Mouse (Mus musculus) limb, embryonic 14.5 days (tissue): ENCODE data around the gene Gm853. TPM values are rescaled to one million over a fixed set of nuclear protein-coding genes. Genes with fewer than 3 reads are reported as not detected.
A peak's percentile ranks its signal among the peaks of the same experiment; 100 is the strongest.

Source experiments
- ATAC-seq: fragments of 200-750 bp; cut with Nextera tagmentation; 2 replicates; pipeline ENCODE4 v1.8.0; 2017; ENCODE audit warnings: low read depth, moderate number of reproducible peaks, moderate TSS enrichment; ENCODE audit not compliant: low FRiP score
- DNase-seq: peaks from one replicate; pipeline ENCODE4 v3.0.0-alpha.2; 2015; ENCODE audit warnings: low spot score
- H3K27ac ChIP-seq: fragments of 300-500 bp; sonication (generic); replicated peaks from 2 replicates; pipeline ENCODE4 v1.5.1; 2014; ENCODE audit warnings: low read depth, mild to moderate bottlenecking, low read length, moderate library complexity, mixed read lengths
- H3K27me3 ChIP-seq: fragments of 300-500 bp; sonication (generic); 2 replicates; pipeline ENCODE4 v1.6.1; 2014; ENCODE audit warnings: low read length, mixed read lengths; ENCODE audit not compliant: control insufficient read depth, insufficient read depth
- H3K36me3 ChIP-seq: fragments of 300-500 bp; sonication (generic); 2 replicates; pipeline ENCODE4 v1.6.1; 2014; ENCODE audit warnings: mild to moderate bottlenecking, low read length, moderate library complexity, mixed read lengths; ENCODE audit not compliant: control insufficient read depth, insufficient read depth
- H3K4me1 ChIP-seq: fragments of 300-500 bp; sonication (generic); 2 replicates; pipeline ENCODE4 v1.6.1; 2014; ENCODE audit warnings: antibody characterized with exemption, low read length, mixed read lengths; ENCODE audit not compliant: control insufficient read depth, insufficient read depth
- H3K4me2 ChIP-seq: fragments of 300-500 bp; sonication (generic); replicated peaks from 2 replicates; pipeline ENCODE4 v1.6.1; 2014; ENCODE audit warnings: low read depth, mild to moderate bottlenecking, low read length, moderate library complexity; ENCODE audit not compliant: severe bottlenecking
- H3K4me3 ChIP-seq: fragments of 300-500 bp; sonication (generic); replicated peaks from 2 replicates; pipeline ENCODE4 v1.5.1; 2014; ENCODE audit warnings: low read length
- H3K9ac ChIP-seq: fragments of 300-500 bp; sonication (generic); 2 replicates; pipeline ENCODE4 v1.6.1; 2014; ENCODE audit warnings: mild to moderate bottlenecking, low read depth, low read length, moderate library complexity; ENCODE audit not compliant: severe bottlenecking
- H3K9me3 ChIP-seq: fragments of 300-500 bp; sonication (generic); 2 replicates; pipeline ENCODE4 v1.6.1; 2016; ENCODE audit warnings: low read length; ENCODE audit not compliant: control insufficient read depth
- POLR2A ChIP-seq: fragments of 200-500 bp; IDR thresholded peaks from 2 replicates; pipeline ENCODE4 v1.8.0; 2012; ENCODE audit warnings: inconsistent platforms, mild to moderate bottlenecking, moderate library complexity, borderline replicate concordance; ENCODE audit not compliant: insufficient read depth, insufficient read length; ENCODE audit errors: extremely low read depth
- WGBS: fragments of 180-500 bp; shearing (Covaris S2); extraction: QIAGEN DNeasy Blood & Tissue Kit; methylation state at CpG from one replicate; pipeline ENCODE4 v1.1.7; 2014; 5-methylcytosine and 5-hydroxymethylcytosine counted together
- polyA plus RNA-seq, 2 experiments: library from polyadenylated mRNA; depleted of rRNA in 1 of 2; stranded (reverse) in 1 of 2; unstranded in 1 of 2; fragments of >200 nt; fragmentation: Nextera tagmentation in 1 of 2; extraction: Ambion mirVana in 1 of 2; gene quantifications; 2 replicates each; pipeline versions ENCODE4 v1.2.1 to v1.2.3; 2012 to 2014

The Gm853 gene
- polyA plus RNA-seq, 2 experiments: 0.03 TPM; not detected in 1

- 2% methylated on average over 14 of the region's 14 CpGs for WGBS
- Histone ChIP-seq H3K4me3 (peak within 1 kb of the TSS; percentile 30), H3K4me2 (peak within 1 kb of the TSS; percentile 53), H3K9ac (0 out of 2 replicates have a peak within 1 kb of the TSS, but pooled peaks have one; percentile 36), H3K9me3 (no peaks in the 10 kb centered on the region), H3K4me1 (peaks cover 28% of the 10 kb centered on the region), H3K36me3 (no peaks in the 10 kb centered on the region), H3K27ac (no peak within 1 kb of the TSS), H3K27me3 (peaks cover 13% of the 10 kb centered on the region; the same call in 1 of the 2 replicates)
- no peak for DNase-seq
- TF ChIP-seq POLR2A: no peak
- ATAC-seq: no peak
These were observed 47.0 kb downstream of the Gm853 start, which contains the start of gene Tinagl1 for GRCm38 (mm10) chr4:130175072-130175711. TSS of gene Tinagl1 (minus strand) at chr4:130175122.

GRCm38 (mm10) chr4:130174335-130175031 lies 47.7 kb downstream of the Gm853 start:
- H3K27me3 ChIP-seq: peaks cover 13% of the 10 kb centered on the region; the same call in 1 of the 2 replicates
- ATAC-seq (no peak), DNase-seq (peak; percentile 58)
- H3K4me3 ChIP-seq: peak overlapping the region; percentile 30
- 8% methylated on average over 25 of the region's 25 CpGs for WGBS
- H3K9me3 ChIP-seq: no peaks in the 10 kb centered on the region
- H3K27ac ChIP-seq: no peak overlapping the region
- TF ChIP-seq POLR2A: no peak
- peaks cover 28% of the 10 kb centered on the region for H3K4me1 ChIP-seq
- H3K36me3 ChIP-seq: no peaks in the 10 kb centered on the region
- peak overlapping the region; percentile 53 for H3K4me2 ChIP-seq
- 0 out of 2 replicates have a peak overlapping the region, but pooled peaks have one; percentile 36 for H3K9ac ChIP-seq

GRCm38 (mm10) chr4:130173911-130174311 lies 48.3 kb downstream of the Gm853 start:
- Histone ChIP-seq H3K27ac (no peak overlapping the region), H3K4me2 (peak overlapping the region; percentile 53), H3K9ac (no peak overlapping the region), H3K27me3 (peaks cover 13% of the 10 kb centered on the region; the same call in 1 of the 2 replicates), H3K36me3 (no peaks in the 10 kb centered on the region), H3K4me3 (0 out of 2 replicates have a peak overlapping the region, but pooled peaks have one; percentile 30), H3K4me1 (peaks cover 28% of the 10 kb centered on the region), H3K9me3 (no peaks in the 10 kb centered on the region)
- TF ChIP-seq POLR2A: no peak
- DNase-seq (no peak), ATAC-seq (no peak)
- 46% methylated on average over 19 of the region's 19 CpGs for WGBS

GRCm38 (mm10) chr4:130173060-130173822 lies 49.0 kb downstream of the Gm853 start:
- H3K4me1 ChIP-seq: peaks cover 31% of the 10 kb centered on the region
- no peak overlapping the region for H3K4me3 ChIP-seq
- H3K9me3 ChIP-seq: no peaks in the 10 kb centered on the region
- no peak for TF ChIP-seq POLR2A
- no peak overlapping the region for H3K27ac ChIP-seq
- no peak for ATAC-seq
- no peak overlapping the region; the same call in 1 of the 2 replicates for H3K4me2 ChIP-seq
- WGBS: 60% methylated on average over 11 of the region's 11 CpGs
- peaks cover 13% of the 10 kb centered on the region; the same call in 1 of the 2 replicates for H3K27me3 ChIP-seq
- DNase-seq: no peak
- no peak overlapping the region for H3K9ac ChIP-seq
- no peaks in the 10 kb centered on the region for H3K36me3 ChIP-seq

- Histone ChIP-seq H3K9ac (no peak overlapping the region), H3K9me3 (no peaks in the 10 kb centered on the region), H3K4me1 (peaks cover 37% of the 10 kb centered on the region), H3K36me3 (no peaks in the 10 kb centered on the region), H3K27ac (no peak overlapping the region), H3K4me3 (no peak overlapping the region), H3K27me3 (peaks cover 13% of the 10 kb centered on the region; the same call in 1 of the 2 replicates), H3K4me2 (peak overlapping the region; percentile 20)
- DNase-seq (no peak), ATAC-seq (peak; percentile 21; the same call in 1 of the 2 replicates)
- WGBS: 35% methylated on average over 8 of the region's 11 CpGs
- no peak for TF ChIP-seq POLR2A
These were observed 50.0 kb downstream of the Gm853 start for GRCm38 (mm10) chr4:130171951-130172765.
